Mouse (Mus musculus): ENCODE results near the gene Frmd5.

GRCm38 (mm10) chr2:121809126-121809525 lies 2.2 kb upstream of the Frmd5 start:
- TF ChIP-seq CTCF (IDR thresholded peaks at IDR 0.05; ENCODE audit: extremely low read depth, insufficient read length, insufficient replicate concordance, low read depth, low read length) = no peak
- TF ChIP-seq POLR2A (IDR thresholded peaks at IDR 0.05; ENCODE audit: low read depth, low read length) = no peak
